Mouse (Mus musculus) megakaryocyte-erythroid progenitor cell, adult 5 weeks (primary cell): ENCODE measurements around the gene Sertad4. TPM values are rescaled to one million over a fixed set of nuclear protein-coding genes. Genes with fewer than 3 reads are reported as not detected.

Source experiments
- polyA plus RNA-seq: library from polyadenylated mRNA; stranded (reverse); fragments of >175 nt; gene quantifications from 2 replicates; pipeline ENCODE4 v1.2.3, GENCODE M21; 2012

Sertad4 gene
- polyA plus RNA-seq = 0.71 and 0.78 TPM in 2 replicates

GRCm38 (mm10) chr1:192855474-192856230 lies at the start of gene Sertad4:
Gene Sertad4, minus strand, starts transcription at chr1:192855756.

Other genes starting within 250 kb of the Sertad4 start
- gene Hhat, start 84.5 kb downstream of the Sertad4 start, polyA plus RNA-seq = 1.8 and 2.1 TPM in 2 replicates
- gene Syt14, start 180.0 kb upstream of the Sertad4 start, polyA plus RNA-seq = not detected in 2 replicates